Mouse (Mus musculus): ENCODE data around the gene Slc22a27.
A peak's percentile ranks its signal among the peaks of the same experiment; 100 is the strongest.
"Not testable (repeated sequence)": the region's sequence is repeated elsewhere in the genome, so short reads cannot be mapped to it uniquely, and the experiment has no call there.

Gene Slc22a27

GRCm38 (mm10) chr19:7965927-7966326, at the start of gene Slc22a27:
Gene Slc22a27, minus strand, starts transcription at chr19:7966027.
- DNase-seq (ENCODE audit: low spot score in 2 of 2), result not testable (repeated sequence)

GRCm38 (mm10) chr19:8011596-8011995, 45.8 kb upstream of the Slc22a27 start:
- DNase-seq (ENCODE audit: low spot score in 2 of 2), result not testable (repeated sequence)

GRCm38 (mm10) chr19:8009086-8009485, 43.3 kb upstream of the Slc22a27 start:
- not testable (repeated sequence) for DNase-seq (ENCODE audit: low spot score in 2 of 2)

- no peak for DNase-seq (ENCODE audit: low spot score in 2 of 2)
Measured at GRCm38 (mm10) chr19:7968703-7969102, 2.9 kb upstream of the Slc22a27 start.

- DNase-seq (ENCODE audit: low spot score in 2 of 2), result not testable (repeated sequence)
Measured at GRCm38 (mm10) chr19:7966550-7966949, 723 bp upstream of the Slc22a27 start.

- DNase-seq (ENCODE audit: low spot score in 2 of 2), result peak in 1 of 2 experiments; percentile 59
Measured at GRCm38 (mm10) chr19:7939391-7939790, 26.4 kb downstream of the Slc22a27 start.

GRCm38 (mm10) chr19:7876626-7877025, 89.2 kb downstream of the Slc22a27 start:
- no peak for DNase-seq (ENCODE audit: low spot score in 2 of 2)

- no peak for DNase-seq (ENCODE audit: low spot score in 2 of 2)
Measured at GRCm38 (mm10) chr19:7829851-7830250, 136.0 kb downstream of the Slc22a27 start.
